In genomic region chr7:125601280-125601670, GRCm38 (mm10) we compare ENCODE assay signal across 27 mouse cellular contexts. TPM values are rescaled to one million over a fixed set of nuclear protein-coding genes. Genes with fewer than 3 reads are reported as not detected.
A peak's percentile ranks its signal among the peaks of the same experiment; 100 is the strongest.
DNase-seq lines count a peak whose midpoint lies in the region; ATAC-seq and TF ChIP-seq lines count a peak whose summit lies in the region.
"Had no signal": no experiment of that assay in that cellular context is flagged by ENCODE, and none has a peak within 500 bp of the region (broad histone marks: within the 10 kb centered on the region; RNA-seq: fewer than 3 reads in every experiment).

No protein-coding gene starts in this region.

- H3K36me3 ChIP-seq in kidney, embryonic 16.5 days (ENCODE audit: insufficient read depth, low read length), result no peaks in the 10 kb centered on the region
- H3K36me3 ChIP-seq: embryonic facial prominence, embryonic 10.5 days; forebrain, embryonic 15.5 days; G1E; heart, embryonic 13.5 days; hindbrain, embryonic 12.5 days; limb, embryonic 12.5 days; neural tube, embryonic 12.5 days had no signal

- 61% methylated on average over 6 of the region's 6 CpGs for WGBS in kidney, embryonic 16.5 days

- no peak overlapping the region for H3K9ac ChIP-seq in kidney, embryonic 16.5 days (replicated peaks; ENCODE audit: low read length)
- H3K9ac ChIP-seq: forebrain, embryonic 15.5 days; heart, embryonic 13.5 days; hindbrain, embryonic 12.5 days; limb, embryonic 12.5 days; neural tube, embryonic 12.5 days had no signal

- no peak for TF ChIP-seq POLR2A in bone marrow macrophage, adult 2 months (IDR thresholded peaks at IDR 0.05; ENCODE audit: borderline replicate concordance, low read depth, low read length)

- H3K27ac ChIP-seq in kidney, embryonic 16.5 days (ENCODE audit: low read length), result no peak overlapping the region
- peak overlapping the region; percentile 83 for H3K27ac ChIP-seq in bone marrow macrophage, adult 2 months (ENCODE audit: insufficient read depth, low read depth, low read length)
- H3K27ac ChIP-seq: embryonic facial prominence, embryonic 10.5 days; forebrain, embryonic 15.5 days; heart, embryonic 13.5 days; hindbrain, embryonic 12.5 days; kidney, postnatal 0 days; limb, embryonic 12.5 days; neural tube, embryonic 12.5 days had no signal

- peak; percentile 26; the same call in 1 of the 2 replicates for ATAC-seq in kidney, embryonic 16.5 days (ENCODE audit: low FRiP score, low TSS enrichment)
- ATAC-seq in megakaryocyte, adult 5-6 weeks (ENCODE audit: poor library complexity, severe bottlenecking), result peak; percentile 36
- ATAC-seq: activated CD4-positive, CD25-positive, alpha-beta regulatory T cell, adult 4 months; forebrain, embryonic 15.5 days had no signal

- H3K27me3 ChIP-seq in kidney, embryonic 16.5 days (ENCODE audit: insufficient read depth, low read length), result no peaks in the 10 kb centered on the region
- H3K27me3 ChIP-seq: forebrain, embryonic 15.5 days; heart, embryonic 13.5 days; hindbrain, embryonic 12.5 days; limb, embryonic 12.5 days; neural tube, embryonic 12.5 days had no signal

- no peak overlapping the region for H3K4me3 ChIP-seq in kidney, embryonic 16.5 days (ENCODE audit: low read length)
- H3K4me3 ChIP-seq in bone marrow macrophage, adult 2 months (ENCODE audit: insufficient read depth, low read length), result peak overlapping the region; percentile 15
- H3K4me3 ChIP-seq: embryonic facial prominence, embryonic 10.5 days; forebrain, embryonic 15.5 days; heart, embryonic 13.5 days; hindbrain, embryonic 12.5 days; limb, embryonic 12.5 days; neural tube, embryonic 12.5 days had no signal

- H3K9me3 ChIP-seq in kidney, embryonic 16.5 days (ENCODE audit: low read length), result no peaks in the 10 kb centered on the region
- H3K9me3 ChIP-seq: embryonic facial prominence, embryonic 10.5 days; forebrain, embryonic 15.5 days; G1E; heart, embryonic 13.5 days; hindbrain, embryonic 12.5 days; limb, embryonic 12.5 days; neural tube, embryonic 12.5 days had no signal

- no peak overlapping the region for H3K4me2 ChIP-seq in kidney, embryonic 16.5 days (replicated peaks; ENCODE audit: low read depth, low read length)
- H3K4me2 ChIP-seq: forebrain, embryonic 15.5 days; heart, embryonic 13.5 days; hindbrain, embryonic 12.5 days; limb, embryonic 12.5 days; neural tube, embryonic 12.5 days had no signal

- DNase-seq in kidney, postnatal 10 days, result no peak
- DNase-seq in A20 (ENCODE audit: low read depth, low spot score), result peak; percentile 56
- no peak for DNase-seq in left cerebral cortex, adult 18-20 months (ENCODE audit: low spot score in 2 of 2)
- DNase-seq in adrenal gland, postnatal 36 days, result no peak
- no peak for DNase-seq in lung, postnatal 36 days
- DNase-seq: adrenal gland, adult 8-10 months; cerebellum, adult 9-10 months; gastrocnemius, postnatal 10 days; heart, postnatal 14 days; kidney, adult 18-20 months; lung, adult 18-20 months; lung, postnatal 10 days; midbrain, embryonic 14.5 days; right cerebral cortex, postnatal 25 days; thymus, adult 18-20 months had no signal

- H3K4me1 ChIP-seq in kidney, embryonic 16.5 days (ENCODE audit: insufficient read depth, low read length), result peaks cover 8% of the 10 kb centered on the region
- peaks cover 59% of the 10 kb centered on the region for H3K4me1 ChIP-seq in bone marrow macrophage, adult 2 months (ENCODE audit: control insufficient read depth, insufficient read depth, low read length)
- H3K4me1 ChIP-seq: forebrain, embryonic 15.5 days; hindbrain, embryonic 12.5 days; limb, embryonic 12.5 days; neural tube, embryonic 12.5 days had no signal

- no peak for TF ChIP-seq CTCF in bone marrow macrophage, adult 2 months (IDR thresholded peaks at IDR 0.05; ENCODE audit: low read depth, low read length)

RNA-seq across cellular contexts. Expression of gene Il21r, which starts 2.0 kb away (rescaled TPM):
- 0.34 and 0.35 TPM in 2 replicates for polyA plus RNA-seq in kidney, embryonic 16.5 days (2015; fragmentation: Nextera tagmentation; extraction: Ambion mirVana)
- polyA plus RNA-seq in bone marrow macrophage, adult 2 months (2012; ENCODE audit: insufficient read depth, insufficient read length, missing spikeins), result 37.0 and 37.4 TPM in 2 replicates
- total RNA-seq in megakaryocyte, adult 5-6 weeks (2015), result 0.62 and 0.83 TPM in 2 replicates
- total RNA-seq in megakaryocyte, adult 5-6 weeks (2017), result 1.8 and 2.2 TPM in 2 replicates
- total RNA-seq in left cerebral cortex, adult 18-20 months (2021), result 1 to 10 TPM; 1.2 to 1.5 TPM
- under 1 TPM; 0.43 to 0.56 TPM for total RNA-seq in adrenal gland, postnatal 36 days (2021)

RNA-seq across cellular contexts. Expression of gene Il4ra, which starts 49.4 kb away (rescaled TPM):
- 11.5 and 13.1 TPM in 2 replicates for polyA plus RNA-seq in kidney, embryonic 16.5 days (2015; fragmentation: Nextera tagmentation; extraction: Ambion mirVana)
- polyA plus RNA-seq in bone marrow macrophage, adult 2 months (2012; ENCODE audit: insufficient read depth, insufficient read length, missing spikeins), result 56.6 and 65.8 TPM in 2 replicates
- 11.9 and 15.9 TPM in 2 replicates for total RNA-seq in megakaryocyte, adult 5-6 weeks (2015)
- 29.8 and 31.7 TPM in 2 replicates for total RNA-seq in megakaryocyte, adult 5-6 weeks (2017)
- 1 to 10 TPM; 9.0 to 9.2 TPM for total RNA-seq in left cerebral cortex, adult 18-20 months (2021)
- 100 to 1,000 TPM in 1 of 2 experiments, 10 to 100 TPM in 1; 46.6 to 119 TPM for total RNA-seq in adrenal gland, postnatal 36 days (2021)
